ENCODE assay signal across 25 mouse cellular contexts in genomic region chr6:22887978-22888377, GRCm38 (mm10). TPM values are rescaled to one million over a fixed set of nuclear protein-coding genes. Genes with fewer than 3 reads are reported as not detected.
"Had no signal": no experiment of that assay in that cellular context is flagged by ENCODE, and none has a peak within 500 bp of the region (broad histone marks: within the 10 kb centered on the region; RNA-seq: fewer than 3 reads in every experiment).

No protein-coding gene starts in this region.

- H3K9ac ChIP-seq: kidney, embryonic 15.5 days; limb, embryonic 12.5 days; limb, embryonic 15.5 days; liver, embryonic 14.5 days; liver, postnatal 0 days; lung, embryonic 14.5 days; midbrain, embryonic 12.5 days; neural tube, embryonic 13.5 days; stomach, embryonic 15.5 days had no signal

- H3K4me3 ChIP-seq: kidney, embryonic 15.5 days; left cerebral cortex, adult 2 months; limb, embryonic 12.5 days; limb, embryonic 15.5 days; midbrain, embryonic 12.5 days; myocyte; neural tube, embryonic 13.5 days; stomach, embryonic 15.5 days had no signal

- DNase-seq: kidney, postnatal 14 days; kidney, postnatal 4 days; layer of hippocampus, postnatal 36 days; left cerebral cortex, postnatal 4 days; liver, postnatal 0 days; lung, embryonic 14.5 days; retina, postnatal 1 day; right cerebral cortex, postnatal 25 days; spleen, adult 18-20 months; thymus, postnatal 25 days had no signal

- H3K9me3 ChIP-seq: kidney, embryonic 15.5 days; limb, embryonic 12.5 days; limb, embryonic 15.5 days; midbrain, embryonic 12.5 days; neural tube, embryonic 13.5 days; stomach, embryonic 15.5 days had no signal

- H3K27me3 ChIP-seq: kidney, embryonic 15.5 days; limb, embryonic 12.5 days; limb, embryonic 15.5 days; midbrain, embryonic 12.5 days; neural tube, embryonic 13.5 days; stomach, embryonic 15.5 days had no signal

- H3K36me3 ChIP-seq: kidney, embryonic 15.5 days; limb, embryonic 12.5 days; limb, embryonic 15.5 days; neural tube, embryonic 13.5 days; stomach, embryonic 15.5 days had no signal

- H3K4me2 ChIP-seq: kidney, embryonic 15.5 days; limb, embryonic 12.5 days; limb, embryonic 15.5 days; liver, embryonic 11.5 days; lung, embryonic 14.5 days; midbrain, embryonic 12.5 days; neural tube, embryonic 13.5 days; stomach, embryonic 15.5 days had no signal

- ATAC-seq: liver, postnatal 0 days; lung, postnatal 0 days; midbrain, embryonic 16.5 days had no signal

- H3K27ac ChIP-seq: kidney, embryonic 15.5 days; left cerebral cortex, adult 2 months; limb, embryonic 12.5 days; limb, embryonic 15.5 days; liver, embryonic 14.5 days; macrophage; midbrain, embryonic 12.5 days; neural tube, embryonic 13.5 days; stomach, embryonic 15.5 days had no signal

- H3K4me1 ChIP-seq: kidney, embryonic 15.5 days; limb, embryonic 15.5 days; stomach, embryonic 15.5 days had no signal

RNA-seq across cellular contexts. Expression of gene Ptprz1, which starts 12.7 kb away (rescaled TPM):
- total RNA-seq: megakaryocyte, adult 5-6 weeks; monocyte, adult 5-6 weeks had no signal
- polyA plus RNA-seq: macrophage, myocyte had no signal
